Mouse (Mus musculus) midbrain, embryonic 14.5 days (tissue): ENCODE results near the gene Duox2. TPM values are rescaled to one million over a fixed set of nuclear protein-coding genes. Genes with fewer than 3 reads are reported as not detected.

Experiments
- ATAC-seq: fragments of 200-750 bp; cut with Nextera tagmentation; 2 replicates; pipeline ENCODE4 v1.8.0; 2017; ENCODE audit warnings: moderate number of reproducible peaks, moderate library complexity; ENCODE audit not compliant: low FRiP score, low TSS enrichment
- DNase-seq: peaks from one replicate; pipeline ENCODE4 v3.0.0-alpha.2; 2015
- H3K27ac ChIP-seq: fragments of 300-500 bp; sonication (generic); replicated peaks from 2 replicates; pipeline ENCODE4 v1.5.1; 2014; ENCODE audit warnings: mild to moderate bottlenecking, low read depth, low read length, moderate library complexity
- H3K27me3 ChIP-seq: fragments of 300-500 bp; sonication (generic); 2 replicates; pipeline ENCODE4 v1.6.1; 2014; ENCODE audit warnings: low read length, control low read depth, mixed read lengths; ENCODE audit not compliant: control insufficient read depth, insufficient read depth
- H3K36me3 ChIP-seq: fragments of 300-500 bp; sonication (generic); 2 replicates; pipeline ENCODE4 v1.6.1; 2014; ENCODE audit warnings: low read length, control low read depth; ENCODE audit not compliant: control insufficient read depth, insufficient read depth
- H3K4me1 ChIP-seq: fragments of 300-500 bp; sonication (generic); 2 replicates; pipeline ENCODE4 v1.6.1; 2014; ENCODE audit warnings: mild to moderate bottlenecking, antibody characterized with exemption, low read length, control low read depth; ENCODE audit not compliant: control insufficient read depth, insufficient read depth
- H3K4me2 ChIP-seq: fragments of 300-500 bp; sonication (generic); 2 replicates; pipeline ENCODE4 v1.6.1; 2014; ENCODE audit warnings: mild to moderate bottlenecking, low read length, moderate library complexity
- H3K4me3 ChIP-seq: fragments of 300-500 bp; sonication (generic); replicated peaks from 2 replicates; pipeline ENCODE4 v1.5.1; 2014; ENCODE audit warnings: low read depth, low read length
- H3K9ac ChIP-seq: fragments of 300-500 bp; sonication (generic); replicated peaks from 2 replicates; pipeline ENCODE4 v1.6.1; 2014; ENCODE audit warnings: mild to moderate bottlenecking, low read length, moderate library complexity
- H3K9me3 ChIP-seq: fragments of 300-500 bp; sonication (generic); 2 replicates; pipeline ENCODE4 v1.6.1; 2016; ENCODE audit warnings: low read length, control low read depth, mixed read lengths; ENCODE audit not compliant: control insufficient read depth
- WGBS: fragments of 180-500 bp; shearing (Covaris S2); extraction: QIAGEN DNeasy Blood & Tissue Kit; methylation state at CpG from one replicate; pipeline ENCODE4 v1.1.7; 2014; 5-methylcytosine and 5-hydroxymethylcytosine counted together
- polyA plus RNA-seq: library from polyadenylated mRNA; unstranded; fragments of >200 nt; fragmentation: Nextera tagmentation; extraction: Ambion mirVana; gene quantifications from 2 replicates; pipeline ENCODE4 v1.2.1, GENCODE M21; 2014

Duox2 gene
- polyA plus RNA-seq, 1 experiment from 2014 or later = 0.04 TPM

- 8% methylated on average over 14 of the region's 14 CpGs for WGBS
- ATAC-seq = no peak
- H3K4me2 ChIP-seq = no peak overlapping the region; the same call in 1 of the 2 replicates
- H3K27me3 ChIP-seq = peaks cover 79% of the 10 kb centered on the region
- H3K4me1 ChIP-seq = peaks cover 28% of the 10 kb centered on the region
- H3K4me3 ChIP-seq = peak overlapping the region; percentile 8; the same call in 1 of the 2 replicates
- H3K36me3 ChIP-seq = no peaks in the 10 kb centered on the region
- H3K9me3 ChIP-seq = no peaks in the 10 kb centered on the region
- no peak for DNase-seq
- H3K27ac ChIP-seq = no peak overlapping the region
- no peak overlapping the region for H3K9ac ChIP-seq
Observed at GRCm38 (mm10) chr2:122299911-122300655, 1.8 kb upstream of the Duox2 start.

DNA sequence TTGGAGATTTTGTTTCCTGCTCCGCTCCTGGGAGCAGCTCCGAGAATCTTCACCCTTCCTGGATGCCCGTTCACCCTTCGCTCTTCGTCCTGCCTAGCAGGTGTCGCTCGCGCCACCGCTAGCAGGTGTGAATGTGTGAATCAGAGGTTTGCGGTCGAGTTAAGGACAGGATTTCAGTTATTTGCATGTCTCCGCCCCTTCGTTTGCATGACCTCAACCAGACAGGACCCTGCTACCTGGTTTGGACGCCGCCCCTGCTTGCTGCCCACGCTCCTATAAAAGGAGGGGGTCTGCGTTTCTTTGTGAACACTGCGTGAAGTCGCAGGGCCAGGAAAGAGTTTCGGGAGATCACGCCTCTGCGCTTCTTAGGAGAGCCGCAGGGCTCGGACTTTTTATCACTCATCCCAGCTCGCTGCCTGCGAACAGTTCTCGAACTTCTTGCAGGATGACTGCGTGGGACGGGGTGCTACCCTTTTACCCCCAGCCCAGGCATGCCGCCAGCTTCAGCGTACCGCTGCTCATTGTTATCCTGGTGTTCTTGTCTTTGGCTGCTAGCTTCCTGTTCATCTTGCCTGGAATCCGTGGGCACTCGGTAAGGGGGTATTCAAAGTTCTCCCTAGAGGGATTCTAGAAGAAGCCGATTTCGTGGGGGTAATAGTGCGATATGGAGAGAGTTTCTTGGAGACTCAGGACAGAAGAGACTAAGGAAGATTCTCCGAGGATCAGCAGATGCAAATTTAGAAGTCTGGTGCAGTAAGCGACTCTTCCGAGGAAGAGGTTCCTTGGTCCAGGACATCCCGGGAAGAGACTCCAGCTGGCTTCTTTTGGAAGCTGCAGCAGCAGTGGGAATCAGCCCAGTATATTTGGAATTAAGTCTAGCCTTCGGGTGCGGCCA, 594 bp upstream of the Duox2 start, which contains the start of gene Duoxa2:
Gene Duoxa2, plus strand, starts transcription at position 305 of the 895 bp plus-strand sequence.
- Histone ChIP-seq H3K27me3 (peaks cover 87% of the 10 kb centered on the region), H3K36me3 (no peaks in the 10 kb centered on the region), H3K4me1 (peaks cover 28% of the 10 kb centered on the region), H3K4me2 (peak within 1 kb of the TSS; percentile 47), H3K9ac (no peak within 1 kb of the TSS), H3K9me3 (no peaks in the 10 kb centered on the region), H3K27ac (no peak within 1 kb of the TSS), H3K4me3 (peak within 1 kb of the TSS; percentile 22)
- no peak for ATAC-seq
- under 1% methylated on average over 43 of the region's 43 CpGs for WGBS
- DNase-seq = peak; percentile 51

GRCm38 (mm10) chr2:122297271-122298095, 766 bp downstream of the Duox2 start:
- ATAC-seq = no peak
- WGBS = under 1% methylated on average over 35 of the region's 35 CpGs
- no peak overlapping the region for H3K27ac ChIP-seq
- H3K4me1 ChIP-seq = peaks cover 28% of the 10 kb centered on the region
- peak; percentile 57 for DNase-seq
- peaks cover 85% of the 10 kb centered on the region for H3K27me3 ChIP-seq
- H3K36me3 ChIP-seq = no peaks in the 10 kb centered on the region
- no peak overlapping the region for H3K9ac ChIP-seq
- peak overlapping the region; percentile 33 for H3K4me2 ChIP-seq
- peak overlapping the region; percentile 11 for H3K4me3 ChIP-seq
- H3K9me3 ChIP-seq = no peaks in the 10 kb centered on the region

- H3K4me3 ChIP-seq = no peak overlapping the region
- peaks cover 13% of the 10 kb centered on the region for H3K4me1 ChIP-seq
- H3K36me3 ChIP-seq = no peaks in the 10 kb centered on the region
- DNase-seq (no peak), ATAC-seq (no peak)
- peaks cover 59% of the 10 kb centered on the region for H3K27me3 ChIP-seq
- H3K4me2 ChIP-seq = no peak overlapping the region
- no peak overlapping the region for H3K9ac ChIP-seq
- no peak overlapping the region for H3K27ac ChIP-seq
- no peaks in the 10 kb centered on the region for H3K9me3 ChIP-seq
- 8% methylated on average over 7 of the region's 7 CpGs for WGBS
Observed at GRCm38 (mm10) chr2:122294916-122295315, 3.3 kb downstream of the Duox2 start.

DNA sequence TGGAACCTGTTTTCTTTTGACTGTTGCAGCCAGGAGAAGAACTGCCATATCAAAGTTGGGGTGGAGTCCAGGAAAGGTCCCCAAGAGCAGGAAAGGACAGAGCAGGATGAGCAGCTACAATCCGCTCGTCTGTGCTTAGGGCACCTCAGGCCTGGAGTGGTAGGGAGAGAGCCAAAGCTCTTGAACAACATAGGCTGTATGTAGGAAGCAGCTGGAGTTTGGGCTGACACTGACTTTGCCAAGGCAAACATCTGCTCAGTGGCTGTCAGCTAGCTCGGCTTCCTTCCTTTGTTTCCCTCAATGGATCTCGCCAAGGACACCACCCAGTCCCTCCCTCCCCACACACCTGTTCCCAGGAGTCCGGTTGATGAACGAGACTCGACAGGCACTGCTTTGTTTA, 12.1 kb downstream of the Duox2 start:
- no peaks in the 10 kb centered on the region for H3K36me3 ChIP-seq
- 68% methylated on average over 7 of the region's 7 CpGs for WGBS
- H3K9ac ChIP-seq = no peak overlapping the region
- no peaks in the 10 kb centered on the region for H3K4me1 ChIP-seq
- no peaks in the 10 kb centered on the region for H3K9me3 ChIP-seq
- H3K27me3 ChIP-seq = no peaks in the 10 kb centered on the region
- no peak overlapping the region for H3K4me2 ChIP-seq
- H3K27ac ChIP-seq = no peak overlapping the region
- ATAC-seq (no peak), DNase-seq (no peak)
- H3K4me3 ChIP-seq = no peak overlapping the region

GRCm38 (mm10) chr2:122284091-122284490, 14.2 kb downstream of the Duox2 start:
- Histone ChIP-seq H3K27me3 (no peaks in the 10 kb centered on the region), H3K9ac (no peak overlapping the region), H3K9me3 (no peaks in the 10 kb centered on the region), H3K27ac (no peak overlapping the region), H3K4me1 (no peaks in the 10 kb centered on the region), H3K4me3 (no peak overlapping the region), H3K36me3 (no peaks in the 10 kb centered on the region), H3K4me2 (no peak overlapping the region)
- ATAC-seq (no peak), DNase-seq (no peak)
- WGBS = 87% methylated on average over 9 of the region's 9 CpGs

GRCm38 (mm10) chr2:122278769-122279168, 19.5 kb downstream of the Duox2 start:
- no peak overlapping the region for H3K27ac ChIP-seq
- no peak overlapping the region for H3K4me3 ChIP-seq
- H3K27me3 ChIP-seq = no peaks in the 10 kb centered on the region
- DNase-seq (no peak), ATAC-seq (no peak)
- no peaks in the 10 kb centered on the region for H3K36me3 ChIP-seq
- no peaks in the 10 kb centered on the region for H3K9me3 ChIP-seq
- H3K4me2 ChIP-seq = no peak overlapping the region
- no peaks in the 10 kb centered on the region for H3K4me1 ChIP-seq
- H3K9ac ChIP-seq = no peak overlapping the region
- 87% methylated on average over 3 of the region's 3 CpGs for WGBS

DNA sequence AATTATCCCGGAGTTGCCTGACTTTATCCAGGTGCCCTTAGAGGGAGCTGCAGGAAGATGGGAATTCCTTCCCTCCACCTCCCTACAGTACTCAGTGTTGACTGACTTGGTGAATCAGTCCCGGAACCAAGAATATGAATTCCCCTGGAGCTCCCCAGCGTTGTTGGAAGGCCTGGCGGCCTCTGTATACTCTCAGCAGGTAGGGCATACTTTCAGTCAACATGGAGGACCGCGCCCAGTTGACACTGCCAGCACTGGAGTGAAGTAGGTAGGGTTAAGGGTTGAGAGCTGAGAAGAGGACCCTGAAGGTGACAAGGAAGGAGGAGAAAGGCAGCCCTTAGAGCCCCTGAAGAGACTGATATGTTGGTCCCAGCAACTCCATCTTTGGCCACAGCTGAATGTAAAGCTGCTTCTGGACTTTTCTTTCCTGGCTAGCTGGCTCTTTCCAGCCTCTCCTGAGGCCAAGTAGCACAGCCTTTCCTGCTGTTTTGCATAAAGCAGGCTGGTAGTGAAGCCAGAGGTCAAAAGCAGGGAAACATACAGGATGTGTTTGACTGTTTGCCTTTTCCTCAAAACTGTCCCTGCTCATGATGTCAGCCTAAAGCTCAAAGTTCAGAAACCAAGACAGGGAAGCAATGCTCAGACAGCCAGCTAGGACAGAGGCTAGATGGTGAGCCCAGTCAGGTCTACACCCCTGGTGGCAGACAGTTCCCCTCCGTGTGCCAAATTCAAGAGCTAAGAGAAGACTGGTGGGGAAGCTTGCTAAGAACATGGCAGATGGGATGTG, 31.6 kb downstream of the Duox2 start:
- no peak for ATAC-seq
- no peak overlapping the region for H3K27ac ChIP-seq

More for the DNA sequence above, 31.6 kb downstream of the Duox2 start:
- no peaks in the 10 kb centered on the region for H3K36me3 ChIP-seq
- no peak for DNase-seq
- H3K27me3 ChIP-seq = no peaks in the 10 kb centered on the region
- no peak overlapping the region for H3K4me2 ChIP-seq
- no peak overlapping the region for H3K9ac ChIP-seq
- peaks cover 15% of the 10 kb centered on the region for H3K4me1 ChIP-seq
- no peak overlapping the region for H3K4me3 ChIP-seq
- WGBS = 90% methylated on average over 7 of the region's 7 CpGs
- no peaks in the 10 kb centered on the region for H3K9me3 ChIP-seq
